Comparison of ENCODE assay signal across 36 mouse cellular contexts in the genomic region with DNA sequence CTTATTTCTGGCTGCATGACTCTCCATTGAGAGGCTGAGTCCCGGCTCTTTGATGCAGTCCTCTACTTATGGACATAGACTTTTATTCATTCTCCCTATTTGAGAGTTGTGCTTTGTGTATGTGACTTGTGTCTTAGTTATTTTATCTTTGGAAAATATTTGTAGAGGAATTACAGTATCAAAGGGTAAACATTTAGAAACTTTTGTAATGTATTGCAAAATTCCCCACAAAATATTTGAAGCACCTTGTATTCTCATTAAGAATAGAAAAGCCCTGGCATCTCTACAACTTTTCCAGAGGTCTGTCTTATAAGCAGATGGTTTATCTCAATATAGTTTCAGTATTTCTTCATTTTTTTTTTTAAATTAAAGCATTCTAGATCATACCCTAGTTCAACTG. TPM values are rescaled to one million over a fixed set of nuclear protein-coding genes. Genes with fewer than 3 reads are reported as not detected.
"Had no signal": no experiment of that assay in that cellular context is flagged by ENCODE, and none has a peak within 500 bp of the region (broad histone marks: within the 10 kb centered on the region; RNA-seq: fewer than 3 reads in every experiment).

No protein-coding gene starts in this region.

- H3K4me1 ChIP-seq: heart, embryonic 10.5 days; heart, embryonic 12.5 days; heart, embryonic 13.5 days; heart, embryonic 15.5 days; hindbrain, embryonic 13.5 days; hindbrain, embryonic 15.5 days; intestine, embryonic 15.5 days had no signal

- H3K4me3 ChIP-seq: heart, embryonic 10.5 days; heart, embryonic 12.5 days; heart, embryonic 13.5 days; heart, embryonic 15.5 days; hindbrain, embryonic 10.5 days; hindbrain, embryonic 12.5 days; hindbrain, embryonic 13.5 days; hindbrain, embryonic 15.5 days; intestine, embryonic 15.5 days; kidney, embryonic 15.5 days; layer of hippocampus, adult 2 months had no signal

- DNase-seq: heart, postnatal 10 days; heart, postnatal 14 days; heart, postnatal 36 days; heart, postnatal 4 days; kidney, adult 11 months; kidney, adult 18-20 months; kidney, adult 2 months; kidney, adult 8-10 months; kidney, adult 9 months; kidney, postnatal 10 days; kidney, postnatal 14 days; kidney, postnatal 25 days; kidney, postnatal 36 days; kidney, postnatal 4 days; layer of hippocampus, adult 9-11 months; layer of hippocampus, postnatal 36 days had no signal

- H3K4me2 ChIP-seq: heart, embryonic 11.5 days; heart, embryonic 12.5 days; heart, embryonic 13.5 days; heart, embryonic 15.5 days; hindbrain, embryonic 12.5 days; hindbrain, embryonic 13.5 days; hindbrain, embryonic 14.5 days; hindbrain, embryonic 15.5 days; intestine, embryonic 15.5 days; kidney, embryonic 15.5 days had no signal

- ATAC-seq: hindbrain, embryonic 16.5 days; hindbrain, postnatal 0 days; inflammation-experienced regulatory T-cells, adult 6 months; intestine, embryonic 15.5 days; intestine, embryonic 16.5 days; intestine, postnatal 0 days had no signal

- H3K36me3 ChIP-seq: heart, embryonic 10.5 days; heart, embryonic 15.5 days; hindbrain, embryonic 12.5 days; hindbrain, embryonic 15.5 days had no signal

- H3K9ac ChIP-seq: heart, embryonic 12.5 days; heart, embryonic 13.5 days; heart, embryonic 15.5 days; hindbrain, embryonic 12.5 days; hindbrain, embryonic 13.5 days; hindbrain, embryonic 14.5 days; hindbrain, embryonic 15.5 days; intestine, embryonic 15.5 days; kidney, embryonic 15.5 days had no signal

- H3K27ac ChIP-seq: heart, embryonic 10.5 days; heart, embryonic 13.5 days; heart, embryonic 15.5 days; hindbrain, embryonic 10.5 days; hindbrain, embryonic 12.5 days; hindbrain, embryonic 13.5 days; hindbrain, embryonic 14.5 days; hindbrain, embryonic 15.5 days; hindbrain, postnatal 0 days; intestine, embryonic 15.5 days; kidney, embryonic 15.5 days; kidney, postnatal 0 days; layer of hippocampus, adult 2 months had no signal

- H3K9me3 ChIP-seq: heart, embryonic 10.5 days; heart, embryonic 12.5 days; heart, embryonic 13.5 days; heart, embryonic 15.5 days; hindbrain, embryonic 10.5 days; hindbrain, embryonic 12.5 days; hindbrain, embryonic 13.5 days; hindbrain, embryonic 15.5 days; intestine, embryonic 15.5 days; kidney, embryonic 15.5 days had no signal

- H3K27me3 ChIP-seq: heart, embryonic 12.5 days; heart, embryonic 13.5 days; heart, embryonic 15.5 days; hindbrain, embryonic 12.5 days; hindbrain, embryonic 13.5 days; hindbrain, embryonic 15.5 days; intestine, embryonic 15.5 days; kidney, embryonic 15.5 days had no signal

RNA-seq across cellular contexts. Expression of gene Arhgef26, which starts 44.7 kb away (rescaled TPM):
- total RNA-seq: hematopoietic stem cell, adult 5-6 weeks had no signal
